Mouse (Mus musculus) midbrain, embryonic 14.5 days (tissue): ENCODE results near the gene Mical2. TPM values are rescaled to one million over a fixed set of nuclear protein-coding genes. Genes with fewer than 3 reads are reported as not detected.

Source experiments
- ATAC-seq: fragments of 200-750 bp; cut with Nextera tagmentation; 2 replicates; pipeline ENCODE4 v1.8.0; 2017; ENCODE audit warnings: moderate number of reproducible peaks, moderate library complexity; ENCODE audit not compliant: low FRiP score, low TSS enrichment
- DNase-seq: peaks from one replicate; pipeline ENCODE4 v3.0.0-alpha.2; 2015
- H3K27ac ChIP-seq: fragments of 300-500 bp; sonication (generic); replicated peaks from 2 replicates; pipeline ENCODE4 v1.5.1; 2014; ENCODE audit warnings: mild to moderate bottlenecking, low read depth, low read length, moderate library complexity
- H3K27me3 ChIP-seq: fragments of 300-500 bp; sonication (generic); 2 replicates; pipeline ENCODE4 v1.6.1; 2014; ENCODE audit warnings: low read length, control low read depth, mixed read lengths; ENCODE audit not compliant: control insufficient read depth, insufficient read depth
- H3K36me3 ChIP-seq: fragments of 300-500 bp; sonication (generic); 2 replicates; pipeline ENCODE4 v1.6.1; 2014; ENCODE audit warnings: low read length, control low read depth; ENCODE audit not compliant: control insufficient read depth, insufficient read depth
- H3K4me1 ChIP-seq: fragments of 300-500 bp; sonication (generic); 2 replicates; pipeline ENCODE4 v1.6.1; 2014; ENCODE audit warnings: mild to moderate bottlenecking, antibody characterized with exemption, low read length, control low read depth; ENCODE audit not compliant: control insufficient read depth, insufficient read depth
- H3K4me2 ChIP-seq: fragments of 300-500 bp; sonication (generic); 2 replicates; pipeline ENCODE4 v1.6.1; 2014; ENCODE audit warnings: mild to moderate bottlenecking, low read length, moderate library complexity
- H3K4me3 ChIP-seq: fragments of 300-500 bp; sonication (generic); replicated peaks from 2 replicates; pipeline ENCODE4 v1.5.1; 2014; ENCODE audit warnings: low read depth, low read length
- H3K9ac ChIP-seq: fragments of 300-500 bp; sonication (generic); replicated peaks from 2 replicates; pipeline ENCODE4 v1.6.1; 2014; ENCODE audit warnings: mild to moderate bottlenecking, low read length, moderate library complexity
- H3K9me3 ChIP-seq: fragments of 300-500 bp; sonication (generic); 2 replicates; pipeline ENCODE4 v1.6.1; 2016; ENCODE audit warnings: low read length, control low read depth, mixed read lengths; ENCODE audit not compliant: control insufficient read depth
- WGBS: fragments of 180-500 bp; shearing (Covaris S2); extraction: QIAGEN DNeasy Blood & Tissue Kit; methylation state at CpG from one replicate; pipeline ENCODE4 v1.1.7; 2014; 5-methylcytosine and 5-hydroxymethylcytosine counted together
- polyA plus RNA-seq: library from polyadenylated mRNA; unstranded; fragments of >200 nt; fragmentation: Nextera tagmentation; extraction: Ambion mirVana; gene quantifications from 2 replicates; pipeline ENCODE4 v1.2.1, GENCODE M21; 2014

The Mical2 gene
- polyA plus RNA-seq, 1 experiment from 2014 or later: 1.6 TPM

DNA sequence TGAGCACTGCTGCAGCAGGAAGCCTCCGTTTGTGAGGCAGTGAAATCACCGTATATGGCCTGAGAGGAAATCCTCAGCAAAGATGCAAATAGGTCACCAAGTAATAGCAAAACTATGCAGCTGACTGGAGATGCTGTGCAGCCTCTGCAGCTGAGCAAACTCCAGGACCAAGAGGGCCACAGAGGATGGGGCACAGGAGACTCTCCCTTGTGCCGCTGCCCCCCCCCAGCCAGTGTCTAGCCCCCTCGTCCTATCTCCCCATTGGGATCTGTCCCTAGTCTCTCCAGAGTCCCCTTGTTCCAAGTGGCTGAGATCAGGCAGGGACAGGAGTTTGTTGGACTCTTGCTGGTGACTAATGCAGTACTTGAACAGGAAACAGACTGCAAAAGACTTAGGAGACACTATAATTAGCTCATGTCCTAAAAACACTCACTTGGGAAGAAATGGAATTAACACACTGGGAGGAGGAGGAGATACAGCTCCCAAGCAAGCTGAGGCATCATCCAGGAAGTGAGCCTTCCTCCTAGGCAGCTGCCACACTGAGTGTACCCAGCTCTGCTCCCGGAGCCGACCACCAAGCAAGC, 21.2 kb upstream of the Mical2 start:
- 74% methylated on average over 6 of the region's 6 CpGs for WGBS
- H3K27ac ChIP-seq: no peak overlapping the region
- no peak overlapping the region for H3K4me3 ChIP-seq

DNA sequence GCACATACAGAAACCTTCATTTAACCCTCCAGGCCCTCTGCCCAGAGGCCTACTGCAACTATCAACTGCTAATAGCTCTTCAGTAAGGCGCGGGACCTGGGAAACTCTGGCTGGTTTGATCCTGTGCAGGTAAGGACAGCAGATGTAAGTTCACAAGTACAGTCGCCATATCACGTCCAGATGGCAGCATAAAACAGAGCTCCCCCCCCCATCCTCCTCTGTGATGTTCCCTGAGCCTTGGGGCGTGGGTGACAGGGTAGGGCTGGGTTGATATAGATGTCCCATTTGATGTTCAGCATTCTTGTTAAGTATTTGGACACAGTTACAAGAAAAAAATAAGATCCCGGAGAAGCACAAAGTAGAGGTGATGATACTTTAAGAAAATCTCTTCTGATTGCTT, 20.1 kb upstream of the Mical2 start:
- no peaks in the 10 kb centered on the region for H3K36me3 ChIP-seq
- H3K4me1 ChIP-seq: no peaks in the 10 kb centered on the region
- DNase-seq (no peak), ATAC-seq (no peak)
- H3K4me3 ChIP-seq: no peak overlapping the region
- no peaks in the 10 kb centered on the region for H3K27me3 ChIP-seq
- no peak overlapping the region for H3K4me2 ChIP-seq
- WGBS: 90% methylated on average over 6 of the region's 6 CpGs
- no peak overlapping the region for H3K27ac ChIP-seq
- H3K9me3 ChIP-seq: no peaks in the 10 kb centered on the region
- H3K9ac ChIP-seq: no peak overlapping the region

More for the DNA sequence above, 21.2 kb upstream of the Mical2 start:
- Histone ChIP-seq H3K9ac (no peak overlapping the region), H3K27me3 (no peaks in the 10 kb centered on the region), H3K36me3 (no peaks in the 10 kb centered on the region), H3K4me2 (no peak overlapping the region), H3K4me1 (no peaks in the 10 kb centered on the region), H3K9me3 (no peaks in the 10 kb centered on the region)
- DNase-seq: no peak
- ATAC-seq: no peak

GRCm38 (mm10) chr7:112207717-112208116, 17.9 kb upstream of the Mical2 start:
- DNase-seq: no peak
- Histone ChIP-seq H3K27ac (no peak overlapping the region), H3K36me3 (no peaks in the 10 kb centered on the region), H3K27me3 (no peaks in the 10 kb centered on the region), H3K4me2 (no peak overlapping the region), H3K4me1 (no peaks in the 10 kb centered on the region), H3K4me3 (no peak overlapping the region), H3K9me3 (no peaks in the 10 kb centered on the region), H3K9ac (no peak overlapping the region)
- ATAC-seq: no peak
- WGBS: 91% methylated on average over 6 of the region's 6 CpGs

DNA sequence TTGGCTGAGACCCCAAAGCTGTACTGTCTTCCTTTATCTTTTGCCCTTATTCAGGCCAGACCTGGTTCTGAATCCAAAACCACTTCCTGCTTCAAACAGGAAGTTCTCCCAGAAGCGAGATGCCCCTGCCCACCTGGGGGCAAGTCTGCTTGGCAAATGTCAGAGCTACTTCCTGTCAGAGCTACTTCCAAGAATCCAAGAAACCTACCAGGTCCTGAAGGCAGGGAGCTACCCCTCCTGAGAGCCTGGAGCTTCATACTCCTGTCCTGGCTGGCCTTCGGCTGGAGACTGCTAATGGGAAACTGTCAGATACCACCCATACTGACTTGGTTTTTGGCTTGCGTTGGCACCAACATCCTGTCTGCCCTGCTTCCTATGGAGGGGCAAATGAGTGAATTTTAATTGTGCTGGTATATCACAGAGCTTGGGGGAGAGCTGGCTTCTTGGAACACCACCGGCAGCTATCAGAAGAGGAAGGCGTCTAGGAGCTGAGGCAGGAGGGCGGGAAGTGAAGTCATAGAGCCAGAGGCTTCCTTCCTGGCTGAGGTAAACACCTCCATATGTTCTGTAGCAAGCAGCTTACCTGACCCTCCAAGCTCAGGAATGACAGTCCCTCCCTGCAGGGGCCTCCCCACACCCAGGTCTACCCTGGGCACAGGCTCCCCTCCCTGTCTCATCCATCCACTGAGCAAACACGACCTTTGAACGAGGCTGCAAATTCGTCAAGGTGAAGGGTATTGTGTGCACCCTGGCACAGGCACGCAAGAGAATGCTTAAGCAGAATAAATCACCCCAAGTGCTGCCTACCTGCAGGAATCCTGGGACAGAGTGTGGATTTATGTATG, 17.1 kb upstream of the Mical2 start:
- ATAC-seq (no peak), DNase-seq (no peak)
- H3K9me3 ChIP-seq: no peaks in the 10 kb centered on the region
- H3K27ac ChIP-seq: no peak overlapping the region
- no peaks in the 10 kb centered on the region for H3K36me3 ChIP-seq
- no peak overlapping the region for H3K4me3 ChIP-seq
- WGBS: 82% methylated on average over 10 of the region's 10 CpGs
- no peaks in the 10 kb centered on the region for H3K27me3 ChIP-seq
- H3K4me1 ChIP-seq: peaks cover 6% of the 10 kb centered on the region
- no peak overlapping the region for H3K9ac ChIP-seq
- H3K4me2 ChIP-seq: no peak overlapping the region

GRCm38 (mm10) chr7:112209621-112210020, 16.0 kb upstream of the Mical2 start:
- H3K4me1 ChIP-seq: peaks cover 7% of the 10 kb centered on the region
- 94% methylated on average over 4 of the region's 4 CpGs for WGBS
- ATAC-seq: no peak
- DNase-seq: no peak
- no peaks in the 10 kb centered on the region for H3K36me3 ChIP-seq
- no peak overlapping the region for H3K4me3 ChIP-seq
- no peaks in the 10 kb centered on the region for H3K9me3 ChIP-seq
- H3K9ac ChIP-seq: no peak overlapping the region
- H3K4me2 ChIP-seq: no peak overlapping the region
- no peak overlapping the region for H3K27ac ChIP-seq
- H3K27me3 ChIP-seq: no peaks in the 10 kb centered on the region

- H3K36me3 ChIP-seq: no peaks in the 10 kb centered on the region
- no peak overlapping the region for H3K4me3 ChIP-seq
- no peak overlapping the region for H3K4me2 ChIP-seq
- 44% methylated on average over 8 of the region's 8 CpGs for WGBS
- peak overlapping the region; percentile 5; the same call in 1 of the 2 replicates for H3K27ac ChIP-seq
- no peaks in the 10 kb centered on the region for H3K9me3 ChIP-seq
- H3K9ac ChIP-seq: no peak overlapping the region; the same call in 1 of the 2 replicates
- DNase-seq: peak; percentile 64
- peaks cover 7% of the 10 kb centered on the region for H3K4me1 ChIP-seq
- H3K27me3 ChIP-seq: no peaks in the 10 kb centered on the region
- peak; percentile 55; the same call in 1 of the 2 replicates for ATAC-seq
Observed at GRCm38 (mm10) chr7:112212921-112213721, 12.5 kb upstream of the Mical2 start.

DNA sequence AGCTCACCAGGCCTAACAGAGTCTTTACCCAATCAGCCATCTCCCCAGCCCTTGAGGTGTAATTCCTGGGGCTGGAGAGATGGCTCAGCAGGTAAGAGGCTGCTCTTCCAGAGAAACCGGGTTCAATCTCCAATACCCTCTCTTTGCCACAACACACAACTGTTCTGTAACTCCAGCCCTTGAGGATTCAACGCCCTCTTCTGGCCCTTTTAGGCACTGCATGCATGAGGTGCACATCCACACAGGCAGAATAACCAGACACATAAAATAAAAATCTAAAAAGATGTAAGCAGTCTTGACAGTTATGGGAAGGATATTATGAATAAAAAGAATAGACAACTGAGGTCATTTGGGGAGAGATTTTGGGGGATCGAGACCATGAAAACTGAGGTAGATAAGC, 9.8 kb upstream of the Mical2 start:
- H3K9ac ChIP-seq: no peak overlapping the region
- no peak overlapping the region for H3K4me2 ChIP-seq
- H3K27me3 ChIP-seq: no peaks in the 10 kb centered on the region
- 85% methylated on average over 3 of the region's 3 CpGs for whole genome bisulfite sequencing
- ATAC-seq: no peak
- no peak overlapping the region for H3K27ac ChIP-seq
- H3K4me3 ChIP-seq: no peak overlapping the region
- no peaks in the 10 kb centered on the region for H3K9me3 ChIP-seq
- peaks cover 7% of the 10 kb centered on the region for H3K4me1 ChIP-seq
- H3K36me3 ChIP-seq: no peaks in the 10 kb centered on the region
- DNase-seq: no peak

DNA sequence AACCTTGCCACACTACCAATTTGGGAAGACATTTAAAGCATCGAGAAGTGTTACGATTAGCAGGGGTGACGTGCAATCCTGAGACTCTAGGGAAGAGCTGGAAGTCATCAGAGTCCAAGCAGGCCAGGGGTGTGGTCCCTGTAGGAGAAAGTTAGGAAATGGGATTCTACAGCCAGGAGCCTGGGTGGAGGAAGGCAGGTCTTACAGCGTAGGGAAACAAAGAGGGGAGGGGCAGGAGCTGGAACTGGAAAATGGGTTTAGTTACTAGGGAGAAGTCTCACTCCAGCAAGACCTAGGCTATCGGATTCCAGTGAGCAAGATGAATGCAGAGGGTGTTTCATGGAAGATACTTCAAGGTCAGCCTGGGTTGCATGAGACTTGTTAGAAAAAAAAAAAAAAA, 8.9 kb upstream of the Mical2 start:
- ATAC-seq: no peak
- Histone ChIP-seq H3K9ac (no peak overlapping the region), H3K4me2 (no peak overlapping the region), H3K36me3 (no peaks in the 10 kb centered on the region), H3K4me3 (no peak overlapping the region), H3K27me3 (no peaks in the 10 kb centered on the region), H3K9me3 (no peaks in the 10 kb centered on the region), H3K27ac (no peak overlapping the region), H3K4me1 (peaks cover 7% of the 10 kb centered on the region)
- DNase-seq: no peak
- 61% methylated on average over 5 of the region's 5 CpGs for WGBS
